Mouse (Mus musculus) intestine, embryonic 16.5 days (tissue): ENCODE data around the gene Gm266. TPM values are rescaled to one million over a fixed set of nuclear protein-coding genes. Genes with fewer than 3 reads are reported as not detected.

Experiments
- ATAC-seq: fragments of 200-750 bp; cut with Nextera tagmentation; 2 replicates; pipeline ENCODE4 v1.8.0; 2017; ENCODE audit warnings: moderate TSS enrichment, moderate library complexity
- H3K27ac ChIP-seq: fragments of 300-500 bp; sonication (generic); 2 replicates; pipeline ENCODE4 v1.5.1; 2014; ENCODE audit warnings: mild to moderate bottlenecking, low read length
- H3K27me3 ChIP-seq: fragments of 300-500 bp; sonication (generic); replicated peaks from 2 replicates; pipeline ENCODE4 v1.6.1; 2014; ENCODE audit warnings: low read length, control low read depth, mixed read lengths; ENCODE audit not compliant: control insufficient read depth, insufficient read depth
- H3K36me3 ChIP-seq: fragments of 300-500 bp; sonication (generic); 2 replicates; pipeline ENCODE4 v1.6.1; 2014; ENCODE audit warnings: low read length, control low read depth; ENCODE audit not compliant: control insufficient read depth, insufficient read depth
- H3K4me1 ChIP-seq: fragments of 300-500 bp; sonication (generic); 2 replicates; pipeline ENCODE4 v1.6.1; 2014; ENCODE audit warnings: low read length, control low read depth, mixed read lengths; ENCODE audit not compliant: control insufficient read depth, insufficient read depth
- H3K4me2 ChIP-seq: fragments of 300-500 bp; sonication (generic); 2 replicates; pipeline ENCODE4 v1.6.1; 2014; ENCODE audit warnings: low read depth, low read length, control low read depth
- H3K4me3 ChIP-seq: fragments of 300-500 bp; sonication (generic); 2 replicates; pipeline ENCODE4 v1.5.1; 2014; ENCODE audit warnings: mild to moderate bottlenecking, low read length
- H3K9ac ChIP-seq: fragments of 300-500 bp; sonication (generic); 2 replicates; pipeline ENCODE4 v1.6.1; 2014; ENCODE audit warnings: low read depth, low read length
- H3K9me3 ChIP-seq: fragments of 300-500 bp; sonication (generic); 2 replicates; pipeline ENCODE4 v1.6.1; 2016; ENCODE audit warnings: low read length, control low read depth; ENCODE audit not compliant: control insufficient read depth
- WGBS: fragments of 180-500 bp; shearing (Covaris S2); extraction: QIAGEN DNeasy Blood & Tissue Kit; methylation state at CpG from one replicate; pipeline ENCODE4 v1.1.7; 2014; 5-methylcytosine and 5-hydroxymethylcytosine counted together
- polyA plus RNA-seq: library from polyadenylated mRNA; unstranded; fragments of >200 nt; fragmentation: Nextera tagmentation; extraction: Ambion mirVana; gene quantifications from 2 replicates; pipeline ENCODE4 v1.2.1, GENCODE M21; 2015

Gene Gm266
- 11.7 and 12.2 TPM in 2 replicates for polyA plus RNA-seq

GRCm38 (mm10) chr12:111485652-111486306 lies at the start of gene Gm266:
Gene Gm266, minus strand, starts transcription at chr12:111485823.
- peaks cover 16% of the 10 kb centered on the region for H3K4me1 ChIP-seq

DNA sequence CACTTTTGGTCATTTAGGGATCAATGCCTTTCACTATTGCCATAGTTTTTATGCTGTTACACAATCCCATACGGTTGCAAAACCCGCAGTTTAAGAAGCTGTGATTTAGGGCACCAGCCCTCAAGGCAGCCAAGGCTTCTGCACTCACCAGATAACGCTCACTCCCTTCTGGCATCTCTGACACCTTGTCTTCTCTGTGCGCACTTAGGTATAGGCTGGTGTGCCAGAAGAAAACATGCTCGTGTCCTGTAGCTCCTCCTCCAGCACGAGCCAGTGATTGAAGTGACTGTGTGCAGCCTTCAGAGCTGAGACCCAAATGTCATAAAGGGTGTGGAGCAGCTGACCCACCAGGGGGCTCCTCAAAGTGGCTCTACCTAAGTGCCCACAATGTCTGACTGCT lies 49.7 kb upstream of the Gm266 start:
- Histone ChIP-seq H3K4me3 (no peak overlapping the region; the same call in 1 of the 2 replicates), H3K27ac (peak overlapping the region; percentile 40), H3K27me3 (no peaks in the 10 kb centered on the region), H3K9me3 (no peaks in the 10 kb centered on the region), H3K4me2 (no peak overlapping the region), H3K36me3 (no peaks in the 10 kb centered on the region), H3K4me1 (peaks cover 11% of the 10 kb centered on the region), H3K9ac (no peak overlapping the region)
- 49% methylated on average over 6 of the region's 6 CpGs for WGBS
- no peak for ATAC-seq

More at GRCm38 (mm10) chr12:111485652-111486306, at the start of gene Gm266:
- peak within 1 kb of the TSS; percentile 77 for H3K4me2 ChIP-seq
- no peaks in the 10 kb centered on the region for H3K9me3 ChIP-seq
- no peaks in the 10 kb centered on the region for H3K36me3 ChIP-seq
- H3K27me3 ChIP-seq: peaks cover 27% of the 10 kb centered on the region
- WGBS: under 1% methylated on average over 52 of the region's 58 CpGs
- peak; percentile 83 for ATAC-seq
- peak within 1 kb of the TSS; percentile 78 for H3K27ac ChIP-seq
- peak within 1 kb of the TSS; percentile 60 for H3K4me3 ChIP-seq
- peak within 1 kb of the TSS; percentile 70 for H3K9ac ChIP-seq

DNA sequence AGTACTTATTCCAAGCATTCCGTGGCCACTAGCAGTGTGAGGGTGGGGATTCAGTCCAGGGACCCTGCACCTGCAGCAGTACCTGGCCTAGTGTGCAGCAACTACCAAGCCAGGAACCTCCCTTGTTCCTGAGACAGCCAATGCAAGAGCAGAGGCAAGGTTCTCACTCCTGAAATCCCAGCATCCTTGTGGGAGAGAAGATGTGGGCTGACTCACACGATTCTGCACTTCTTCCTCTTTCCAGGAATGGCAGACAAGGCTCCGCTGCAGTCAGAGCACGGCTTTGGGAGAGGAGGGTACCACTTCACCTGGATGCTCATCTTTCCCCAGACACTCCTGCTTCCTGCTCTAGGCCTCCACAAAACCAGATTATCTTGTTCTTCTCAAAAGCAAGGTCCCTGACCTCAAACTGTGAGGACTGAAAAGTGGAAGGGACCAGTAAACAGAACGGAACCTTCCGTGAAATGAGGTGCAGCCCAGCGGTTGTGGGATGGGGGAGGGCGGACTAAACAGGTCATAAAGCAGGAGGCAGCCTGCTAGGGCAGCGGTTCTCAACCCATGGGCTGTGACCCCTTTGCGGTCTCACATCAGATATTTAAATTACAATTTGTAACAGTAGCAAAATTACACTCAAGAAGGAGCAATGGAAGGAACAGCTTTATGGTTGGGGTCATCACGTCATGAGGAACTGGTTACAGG lies 47.6 kb upstream of the Gm266 start:
- no peak overlapping the region for H3K27ac ChIP-seq
- H3K4me1 ChIP-seq: no peaks in the 10 kb centered on the region
- H3K9ac ChIP-seq: no peak overlapping the region
- no peak for ATAC-seq
- no peak overlapping the region for H3K4me2 ChIP-seq
- no peak overlapping the region for H3K4me3 ChIP-seq
- H3K27me3 ChIP-seq: no peaks in the 10 kb centered on the region
- 67% methylated on average over 11 of the region's 11 CpGs for WGBS
- no peaks in the 10 kb centered on the region for H3K9me3 ChIP-seq
- H3K36me3 ChIP-seq: no peaks in the 10 kb centered on the region

- no peak overlapping the region for H3K9ac ChIP-seq
- WGBS: 20% methylated on average over 8 of the region's 8 CpGs
Measured at GRCm38 (mm10) chr12:111529192-111529591, 43.6 kb upstream of the Gm266 start.

DNA sequence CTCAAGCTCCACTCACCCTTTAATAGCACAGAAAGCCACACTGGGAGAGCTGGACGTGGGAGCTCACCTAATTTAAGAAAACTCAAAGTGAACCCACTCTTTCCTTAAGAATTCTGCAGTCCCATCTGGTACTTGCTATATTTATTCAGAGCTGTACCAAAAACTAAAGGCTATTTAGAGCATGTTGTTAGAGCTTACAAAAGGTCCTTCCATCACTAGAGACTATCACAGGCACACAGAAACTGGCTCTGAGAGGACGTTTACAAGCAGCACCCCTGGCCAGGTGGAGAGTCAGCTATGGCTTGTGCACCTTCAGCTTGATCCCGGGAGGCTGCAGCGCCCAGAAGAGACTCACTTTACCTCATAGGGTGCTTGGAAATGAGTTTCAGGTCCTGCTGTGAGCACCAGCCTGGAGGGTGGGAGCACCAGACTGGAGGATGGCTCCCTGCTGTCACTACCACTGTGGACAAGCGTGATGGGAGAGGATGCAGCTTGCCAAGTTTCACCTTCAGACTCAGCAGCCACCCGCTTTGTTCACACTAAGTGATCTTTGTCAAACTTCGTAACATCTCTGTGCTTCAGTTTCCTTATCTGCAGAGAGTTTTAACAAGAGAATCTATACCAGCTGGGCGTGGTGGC lies 42.1 kb upstream of the Gm266 start:
- H3K27ac ChIP-seq: no peak overlapping the region
- H3K36me3 ChIP-seq: no peaks in the 10 kb centered on the region
- H3K4me1 ChIP-seq: no peaks in the 10 kb centered on the region

More at GRCm38 (mm10) chr12:111529192-111529591, 43.6 kb upstream of the Gm266 start:
- no peaks in the 10 kb centered on the region for H3K36me3 ChIP-seq
- ATAC-seq: no peak
- no peak overlapping the region for H3K4me2 ChIP-seq
- no peaks in the 10 kb centered on the region for H3K27me3 ChIP-seq
- H3K4me3 ChIP-seq: no peak overlapping the region
- no peaks in the 10 kb centered on the region for H3K9me3 ChIP-seq
- no peaks in the 10 kb centered on the region for H3K4me1 ChIP-seq
- H3K27ac ChIP-seq: no peak overlapping the region

GRCm38 (mm10) chr12:111524883-111525282 lies 39.3 kb upstream of the Gm266 start:
- H3K4me1 ChIP-seq: no peaks in the 10 kb centered on the region
- no peaks in the 10 kb centered on the region for H3K9me3 ChIP-seq
- ATAC-seq: no peak
- no peaks in the 10 kb centered on the region for H3K27me3 ChIP-seq
- H3K36me3 ChIP-seq: no peaks in the 10 kb centered on the region
- no peak overlapping the region for H3K27ac ChIP-seq
- H3K9ac ChIP-seq: no peak overlapping the region
- no peak overlapping the region for H3K4me3 ChIP-seq
- no peak overlapping the region for H3K4me2 ChIP-seq
- WGBS: 84% methylated on average over 3 of the region's 3 CpGs

More for the DNA sequence above, 42.1 kb upstream of the Gm266 start:
- WGBS: 64% methylated on average over 8 of the region's 8 CpGs
- no peak overlapping the region for H3K4me3 ChIP-seq
- H3K9ac ChIP-seq: no peak overlapping the region
- no peaks in the 10 kb centered on the region for H3K27me3 ChIP-seq
- no peak overlapping the region for H3K4me2 ChIP-seq
- no peaks in the 10 kb centered on the region for H3K9me3 ChIP-seq
- no peak for ATAC-seq

DNA sequence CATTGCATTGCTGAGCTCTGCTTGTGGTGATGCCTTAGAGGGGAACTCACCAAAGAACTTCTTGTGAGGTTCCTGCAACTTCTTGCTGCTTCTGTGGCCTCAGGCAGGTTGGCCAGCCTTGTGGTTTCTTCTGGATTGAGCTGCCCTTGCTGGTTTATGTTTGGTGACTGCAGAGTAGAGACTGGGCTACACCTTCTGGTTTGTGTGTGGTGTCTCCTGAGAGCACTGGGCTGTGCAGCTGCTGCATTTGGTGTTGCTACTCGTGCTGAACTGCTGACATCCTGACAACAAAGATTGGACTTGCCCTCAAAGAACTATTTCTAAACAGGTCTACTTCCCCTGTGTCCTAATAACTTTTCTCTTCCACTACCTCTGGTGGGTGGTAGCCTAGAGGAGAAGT lies 38.8 kb upstream of the Gm266 start:
- no peak for ATAC-seq
- no peak overlapping the region for H3K4me3 ChIP-seq
- no peaks in the 10 kb centered on the region for H3K4me1 ChIP-seq
- H3K27ac ChIP-seq: no peak overlapping the region
- no peak overlapping the region for H3K4me2 ChIP-seq
- no peaks in the 10 kb centered on the region for H3K36me3 ChIP-seq
- H3K9ac ChIP-seq: no peak overlapping the region
- no peaks in the 10 kb centered on the region for H3K9me3 ChIP-seq
- H3K27me3 ChIP-seq: no peaks in the 10 kb centered on the region
- WGBS: 66% methylated on average over 1 of the region's 1 CpGs

DNA sequence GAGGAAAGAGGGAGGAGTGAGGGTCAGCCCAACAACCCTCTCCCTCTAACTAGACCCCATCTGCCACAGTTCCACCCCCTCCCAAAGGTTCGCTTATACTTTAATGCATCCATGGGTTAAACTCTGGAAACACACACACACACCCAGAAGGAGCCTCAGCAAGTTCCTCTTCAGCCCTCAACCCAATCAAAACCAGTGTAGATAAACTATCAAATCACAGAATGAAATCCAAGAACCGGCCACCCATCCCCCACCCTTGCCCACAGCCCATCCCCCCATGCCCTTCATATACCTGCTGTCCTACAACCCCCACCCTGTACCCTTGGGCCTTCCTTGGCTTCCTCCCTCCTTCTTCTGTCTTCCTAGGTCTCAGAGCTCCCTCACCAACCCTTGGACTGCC lies 35.4 kb upstream of the Gm266 start:
- 75% methylated on average over 2 of the region's 2 CpGs for WGBS
- no peak for ATAC-seq
- Histone ChIP-seq H3K4me2 (no peak overlapping the region), H3K4me1 (no peaks in the 10 kb centered on the region), H3K9me3 (no peaks in the 10 kb centered on the region), H3K27ac (no peak overlapping the region), H3K27me3 (no peaks in the 10 kb centered on the region), H3K4me3 (no peak overlapping the region), H3K9ac (no peak overlapping the region), H3K36me3 (no peaks in the 10 kb centered on the region)

- H3K27me3 ChIP-seq: no peaks in the 10 kb centered on the region
- H3K9ac ChIP-seq: no peak overlapping the region
- no peak overlapping the region for H3K4me3 ChIP-seq
- no peaks in the 10 kb centered on the region for H3K4me1 ChIP-seq
- WGBS: 57% methylated on average over 5 of the region's 5 CpGs
- no peak overlapping the region for H3K27ac ChIP-seq
- no peaks in the 10 kb centered on the region for H3K9me3 ChIP-seq
- no peaks in the 10 kb centered on the region for H3K36me3 ChIP-seq
- H3K4me2 ChIP-seq: no peak overlapping the region
- no peak for ATAC-seq
Measured at GRCm38 (mm10) chr12:111519821-111520220, 34.2 kb upstream of the Gm266 start.
